Mouse (Mus musculus) left cerebral cortex, adult 11 months (tissue): ENCODE measurements around the gene Eef1a2.
A peak's percentile ranks its signal among the peaks of the same experiment; 100 is the strongest.

Experiments
- DNase-seq: peaks from one replicate; pipeline ENCODE4 v3.0.0; 2022; ENCODE audit warnings: low spot score

Eef1a2 gene

DNA sequence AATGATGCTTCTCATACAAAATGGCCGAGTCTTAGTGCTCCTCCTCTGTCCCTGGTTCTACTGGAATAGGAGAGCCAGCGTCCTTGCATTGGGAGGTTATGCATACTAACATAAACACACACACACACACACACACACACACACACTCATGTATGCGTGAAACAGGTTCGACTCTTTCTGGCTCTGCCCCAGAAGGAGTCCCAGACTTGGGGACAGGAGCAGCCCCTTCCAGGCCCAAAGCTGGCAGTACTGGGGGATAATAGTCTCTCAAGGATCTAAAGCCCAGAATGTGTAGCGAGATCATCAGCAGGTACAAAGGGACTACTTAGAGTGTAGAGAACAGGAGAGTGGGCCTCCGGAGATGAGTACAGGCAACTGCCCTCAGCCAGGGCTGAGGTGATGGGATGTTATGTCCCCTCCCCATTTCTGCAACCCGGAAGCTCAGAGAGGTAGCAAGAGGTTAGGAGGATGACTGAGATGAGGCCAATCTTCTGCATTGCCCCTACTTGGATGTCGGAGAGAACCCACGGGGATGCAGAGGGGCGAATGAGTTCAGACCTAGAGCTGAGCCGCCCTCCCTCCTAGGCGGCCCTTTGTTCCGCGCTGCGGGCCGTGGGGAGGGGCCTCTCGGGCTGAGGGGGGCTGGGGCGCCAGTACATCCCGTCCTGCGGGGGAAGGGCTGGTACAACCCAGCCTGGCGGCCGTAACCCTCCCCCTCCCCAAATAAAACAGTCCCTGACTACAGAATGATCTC, 22.8 kb downstream of the Eef1a2 start:
- no peak for DNase-seq

DNA sequence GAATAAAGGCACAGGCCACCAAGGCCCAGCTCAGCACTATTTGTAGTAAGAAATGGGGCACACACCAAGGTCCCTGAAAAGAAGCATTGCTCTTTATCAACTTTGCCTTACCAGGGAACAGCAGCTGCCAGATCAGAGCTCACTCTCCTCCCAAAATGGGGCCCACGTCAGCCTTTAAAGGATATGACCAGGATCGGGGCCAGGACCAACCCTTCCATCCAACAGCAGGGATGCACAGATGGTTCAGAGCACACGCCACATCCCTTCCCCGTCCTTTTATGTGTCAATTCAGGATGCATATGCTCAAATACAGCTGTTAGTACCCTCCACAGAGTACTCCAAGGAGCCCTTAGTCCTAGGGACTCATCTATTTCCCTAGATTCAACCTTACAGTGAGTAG, 26.6 kb downstream of the Eef1a2 start:
- no peak for DNase-seq

DNA sequence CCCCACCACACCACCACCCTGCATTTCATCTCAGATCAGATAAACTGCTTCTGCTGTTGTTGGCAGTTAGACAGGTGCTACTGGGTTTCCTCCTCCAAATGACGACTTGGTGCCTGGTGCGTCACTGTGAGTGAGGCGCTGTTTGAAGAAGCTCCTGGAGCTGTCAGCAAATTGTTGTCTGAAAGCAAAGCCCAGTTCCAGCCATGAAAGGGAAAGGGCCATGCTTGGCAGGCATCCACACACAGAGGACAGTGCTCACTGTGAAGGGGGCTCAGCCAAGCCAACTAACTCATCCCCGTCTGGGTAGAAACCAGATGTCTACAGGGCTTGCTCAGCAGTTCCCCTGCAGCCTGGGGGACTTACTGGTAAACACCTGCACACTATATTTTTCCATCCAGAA, 27.9 kb downstream of the Eef1a2 start:
- DNase-seq, result no peak

DNA sequence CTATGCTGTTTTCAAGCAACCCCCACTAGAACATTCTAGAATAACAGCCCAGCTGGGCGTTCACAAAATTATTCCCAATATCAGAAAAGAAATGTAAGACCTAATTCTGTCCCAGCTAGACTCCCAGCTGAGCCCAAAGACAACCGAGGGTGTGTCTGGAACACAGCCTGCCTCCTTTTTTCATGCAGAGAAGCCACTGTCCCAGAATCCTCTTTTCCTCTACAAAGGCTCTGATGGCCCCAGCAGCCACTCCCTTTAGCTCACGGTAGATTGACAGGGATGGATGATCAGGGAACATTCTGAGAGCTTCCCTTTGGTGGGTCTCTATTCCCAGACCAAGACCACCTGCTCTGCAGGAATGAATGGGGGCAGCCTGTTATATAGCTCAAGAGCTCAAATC, 29.0 kb downstream of the Eef1a2 start:
- DNase-seq, result no peak

DNA sequence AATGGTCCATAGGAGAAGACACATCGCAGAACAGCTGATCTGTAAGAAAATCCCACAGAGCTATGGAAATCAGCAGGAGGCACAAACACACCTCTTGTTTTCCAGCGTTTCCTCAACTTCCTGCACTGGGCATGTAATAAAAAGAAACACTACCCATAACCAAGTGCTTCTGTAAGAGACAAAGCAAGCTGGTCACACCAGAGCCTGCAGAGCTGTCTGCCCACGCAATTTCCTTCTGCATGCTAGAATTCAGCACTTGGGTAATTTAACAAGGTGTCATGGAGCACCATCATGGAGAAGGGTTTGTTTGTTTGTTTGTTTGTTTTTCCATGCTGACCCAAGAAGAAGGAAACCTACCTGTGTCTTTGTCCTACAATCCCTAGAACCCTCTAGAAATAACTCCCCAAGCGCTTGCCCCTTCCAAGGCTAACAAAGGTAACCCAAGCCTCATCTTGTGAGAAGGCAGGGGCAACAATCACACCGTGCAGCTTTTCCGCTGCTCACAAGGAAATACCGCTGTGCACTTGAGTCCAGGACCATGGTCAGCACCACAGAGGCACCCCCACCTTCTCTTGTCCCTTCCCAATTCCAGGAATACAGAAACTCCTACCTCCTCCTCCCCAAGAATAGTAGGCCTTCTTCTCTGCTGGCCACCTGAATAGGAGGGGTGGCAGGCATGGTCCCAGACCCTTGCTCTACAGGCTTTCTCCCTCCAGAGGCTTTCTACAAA, 30.9 kb downstream of the Eef1a2 start:
- DNase-seq, result no peak

DNA sequence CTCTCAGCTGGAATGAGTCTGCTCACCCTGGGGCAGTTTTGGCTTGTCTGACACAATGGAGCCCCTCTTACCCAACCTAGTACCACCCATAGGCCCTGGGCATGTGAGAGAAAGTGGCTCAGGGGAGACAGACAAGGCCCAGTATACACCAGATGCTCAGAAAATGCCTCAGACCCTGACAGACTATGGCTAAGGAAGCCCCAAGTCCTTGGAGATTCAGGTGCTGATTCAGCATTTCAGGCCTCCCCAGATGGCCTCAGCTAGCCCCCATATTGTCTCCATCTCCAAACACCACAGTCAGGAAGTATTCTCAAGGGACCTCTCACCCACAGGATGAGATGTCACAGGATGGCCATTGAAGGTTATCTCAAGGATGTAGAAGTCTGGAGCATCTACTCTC, 34.2 kb downstream of the Eef1a2 start:
- no peak for DNase-seq

DNA sequence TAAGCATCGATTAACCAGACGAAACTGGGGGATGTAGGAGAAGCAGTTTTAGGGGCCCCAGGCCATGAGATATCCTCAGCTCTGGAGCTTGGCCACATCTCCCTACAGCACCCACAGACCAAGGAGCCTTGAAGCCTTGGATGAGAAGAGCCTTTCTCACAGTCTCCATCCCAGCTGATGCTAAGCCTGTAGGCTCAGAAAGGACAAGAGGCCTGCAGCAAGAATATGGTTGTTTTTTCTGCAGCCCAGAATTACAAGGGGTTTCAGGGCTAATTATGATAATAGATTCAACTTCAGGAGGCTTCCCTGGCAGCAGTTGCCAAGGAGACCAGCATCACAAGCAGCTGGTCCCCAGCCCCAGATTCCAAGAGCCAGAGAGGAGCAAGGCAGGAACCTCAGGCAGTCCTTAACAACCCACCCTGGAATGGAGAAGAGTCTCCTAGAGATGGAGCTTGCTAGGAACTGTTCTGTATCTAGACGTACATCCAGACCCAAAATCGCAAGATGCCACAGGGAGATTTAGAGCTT, 35.8 kb downstream of the Eef1a2 start:
- DNase-seq, result no peak

DNA sequence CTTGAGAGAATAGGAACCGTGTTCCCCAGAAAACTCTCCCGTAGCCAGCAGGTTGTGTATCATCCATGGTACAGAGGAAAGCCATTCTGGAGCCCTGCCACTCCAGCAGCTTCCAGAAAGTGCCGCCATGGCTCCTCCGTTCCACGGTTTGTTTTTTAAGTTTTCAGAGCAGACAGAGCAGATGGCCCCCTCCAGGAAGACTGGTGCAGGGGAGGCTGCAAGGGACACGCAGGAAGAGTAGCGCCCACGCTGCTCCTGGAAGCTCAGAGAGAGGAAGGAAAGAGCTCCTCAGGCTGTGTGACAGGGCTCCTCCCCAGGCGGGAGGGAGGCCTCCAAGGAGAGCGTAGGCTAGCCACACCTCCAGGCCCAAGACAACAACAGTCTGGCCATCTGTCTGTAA, 36.9 kb downstream of the Eef1a2 start:
- DNase-seq, result peak; percentile 80

DNA sequence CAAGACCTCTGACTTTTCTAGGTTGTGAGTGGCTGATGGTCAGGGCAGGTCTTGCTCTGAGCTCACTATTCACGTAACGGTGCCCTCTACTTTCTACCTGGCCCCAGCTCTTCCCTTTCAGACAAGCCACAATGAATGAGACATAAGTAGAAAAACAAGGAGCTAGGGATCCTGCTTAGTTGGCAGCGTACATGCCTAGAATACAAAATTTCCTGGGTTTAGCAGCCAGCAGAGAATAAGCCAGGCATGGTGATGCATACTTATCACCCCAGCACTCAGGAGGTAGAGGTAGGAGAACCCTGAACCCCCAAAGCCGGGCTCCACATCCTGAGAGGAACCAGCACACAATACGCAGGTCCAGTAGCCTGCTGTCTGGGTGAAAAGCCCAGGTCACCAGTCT, 40.4 kb downstream of the Eef1a2 start:
- no peak for DNase-seq

DNA sequence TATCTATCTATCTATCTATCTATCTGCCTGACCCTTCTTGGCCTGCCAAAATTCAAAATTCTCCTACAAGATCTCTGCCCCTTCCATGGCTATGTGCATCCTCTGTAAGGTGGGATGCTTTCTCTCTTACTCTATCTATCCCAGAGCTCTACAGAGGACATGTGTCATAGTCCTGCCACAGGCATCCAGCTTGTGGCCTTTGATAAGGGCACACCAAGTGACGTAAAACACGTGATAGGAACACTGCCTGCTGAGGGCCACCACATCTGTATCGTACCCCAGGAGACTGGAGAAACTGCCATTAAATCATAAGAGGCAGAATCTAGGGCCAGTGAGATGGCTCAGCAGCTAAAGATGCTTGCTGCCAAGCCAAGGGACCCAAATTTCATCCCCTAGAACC, 41.4 kb downstream of the Eef1a2 start:
- DNase-seq, result no peak

DNA sequence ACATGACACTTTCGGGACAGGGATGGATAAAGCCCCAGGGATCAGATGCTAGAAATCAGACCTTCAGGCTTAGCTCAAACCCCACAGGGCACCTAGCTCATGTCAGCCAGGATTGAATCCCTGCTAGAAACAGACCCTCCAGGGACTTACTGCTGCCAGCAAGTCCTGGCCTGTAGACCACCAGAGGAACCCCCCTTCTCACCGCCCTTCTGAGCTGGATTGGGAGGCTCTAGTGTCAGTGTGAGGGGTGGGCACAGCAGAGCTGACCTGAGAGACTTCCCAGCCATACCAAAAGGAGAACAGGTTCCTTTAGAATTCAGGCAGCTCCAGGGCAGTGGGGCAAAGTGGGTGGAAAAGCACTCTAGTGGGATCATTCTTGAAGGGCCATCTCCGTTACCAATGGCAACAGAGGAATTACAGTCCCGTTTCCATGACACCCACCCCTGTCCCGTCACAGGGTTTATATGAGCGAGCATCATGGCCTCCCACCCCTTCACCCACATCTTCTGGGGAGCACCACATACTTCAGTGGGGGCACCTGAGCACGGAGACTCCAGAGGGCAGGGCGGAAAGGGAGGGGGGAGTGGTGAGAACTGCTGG, 43.0 kb downstream of the Eef1a2 start:
- no peak for DNase-seq

DNA sequence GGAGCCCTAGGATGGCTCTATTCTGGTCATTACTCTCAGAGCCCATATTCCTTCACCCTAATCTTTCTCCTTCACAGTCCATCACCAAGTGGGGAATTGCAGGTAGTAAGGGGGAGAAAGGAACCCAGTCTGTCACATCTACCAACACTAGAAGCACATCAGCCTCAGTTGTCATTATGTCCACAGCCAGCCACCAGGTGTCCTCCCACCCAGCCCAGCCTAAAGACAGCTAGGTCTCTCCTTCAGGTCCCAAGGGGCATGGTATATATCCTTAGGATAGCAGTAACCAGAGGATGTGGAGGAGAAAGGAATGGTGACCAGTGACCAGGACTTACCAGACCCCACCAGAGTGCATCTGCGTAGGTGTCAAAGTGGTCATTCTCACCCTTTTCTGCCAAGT, 45.1 kb downstream of the Eef1a2 start:
- DNase-seq, result no peak

DNA sequence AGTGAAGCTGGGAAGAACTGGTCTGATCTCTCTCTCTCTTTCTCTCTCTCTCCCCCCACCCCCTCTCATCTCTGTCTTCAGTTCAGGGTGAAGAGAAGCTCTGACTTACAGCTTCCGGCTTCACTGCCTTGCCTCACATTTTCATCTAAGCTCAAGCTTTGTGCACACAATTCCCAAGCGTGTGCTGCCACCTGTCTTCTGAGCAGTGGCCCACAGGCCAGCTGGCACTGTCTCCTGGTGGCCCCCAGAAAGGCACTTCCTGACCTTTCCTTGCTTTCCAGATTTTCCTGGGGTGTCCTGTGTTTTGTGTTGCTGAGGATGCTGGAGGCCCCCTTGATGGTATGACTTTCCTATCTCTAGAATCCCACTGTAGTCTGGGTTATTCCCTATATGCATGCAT, 52.7 kb downstream of the Eef1a2 start:
- no peak for DNase-seq

DNA sequence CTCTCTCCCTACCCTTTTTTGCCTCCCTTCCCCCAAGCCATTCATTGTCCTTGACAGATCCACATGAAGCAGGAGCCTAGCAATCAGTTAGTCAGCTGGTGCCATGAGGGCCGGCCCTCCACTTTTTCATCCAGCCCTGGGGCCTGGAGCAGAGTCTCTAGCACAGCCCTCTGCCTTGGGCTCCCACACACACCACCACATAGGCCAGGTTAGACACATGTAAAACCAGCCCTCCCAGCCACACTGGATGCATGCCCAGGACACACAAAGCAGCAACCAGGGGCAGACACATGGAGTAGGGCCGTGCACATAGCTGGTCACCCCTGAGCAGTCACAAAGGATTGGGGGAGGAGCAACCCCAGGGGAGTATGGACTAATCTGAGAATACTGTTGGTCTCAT, 54.7 kb downstream of the Eef1a2 start:
- DNase-seq, result no peak

DNA sequence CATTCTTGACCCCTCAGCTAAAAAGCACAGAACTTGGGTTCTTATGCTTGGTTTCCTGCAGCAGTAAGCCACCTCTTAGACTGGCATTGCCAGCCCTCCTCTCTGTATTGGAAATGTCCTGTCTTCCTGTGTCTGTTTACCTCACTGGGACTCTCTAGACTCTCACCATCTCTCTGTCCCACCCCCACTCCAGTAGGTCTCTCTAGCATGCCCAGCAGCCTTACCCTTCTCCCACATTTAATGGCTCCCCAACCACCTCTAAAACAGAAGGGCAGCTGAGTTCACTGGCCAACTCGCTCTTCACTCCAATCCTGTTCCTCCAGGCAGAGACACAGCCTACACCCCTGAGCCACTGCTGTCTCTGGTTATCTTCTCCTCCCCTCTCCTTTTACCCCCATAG, 55.2 kb downstream of the Eef1a2 start:
- DNase-seq, result no peak

DNA sequence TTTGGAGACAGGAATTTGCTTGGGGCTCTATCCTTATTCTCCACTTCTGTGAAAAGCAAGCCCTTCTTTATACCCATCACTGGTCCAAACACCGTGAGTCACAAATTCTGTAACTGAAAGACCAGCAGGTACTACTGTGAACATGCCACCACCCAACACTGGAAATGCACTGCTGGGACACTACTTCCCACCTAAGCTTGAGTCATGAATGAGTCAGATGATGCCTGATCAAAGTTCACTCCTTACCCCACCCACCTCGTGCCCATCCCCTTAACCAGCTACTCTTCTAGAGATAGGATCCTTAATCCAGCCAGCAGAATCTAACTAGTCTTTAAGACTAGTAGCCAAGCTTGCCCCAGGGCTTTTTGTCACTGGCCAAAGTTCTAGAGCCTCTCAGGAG, 56.7 kb downstream of the Eef1a2 start:
- no peak for DNase-seq
